23 mouse cellular contexts compared by ENCODE assay signal in genomic region chr4:150939991-150940651, GRCm38 (mm10). TPM values are rescaled to one million over a fixed set of nuclear protein-coding genes. Genes with fewer than 3 reads are reported as not detected.
DNase-seq lines count a peak whose midpoint lies in the region; ATAC-seq and TF ChIP-seq lines count a peak whose summit lies in the region.
"Had no signal": no experiment of that assay in that cellular context is flagged by ENCODE, and none has a peak within 500 bp of the region (broad histone marks: within the 10 kb centered on the region; RNA-seq: fewer than 3 reads in every experiment).

No protein-coding gene starts in this region.

- no peak overlapping the region for H3K4me3 ChIP-seq in heart, embryonic 15.5 days
- no peak overlapping the region for H3K4me3 ChIP-seq in myocyte
- H3K4me3 ChIP-seq in hindbrain, embryonic 12.5 days, result no peak overlapping the region
- H3K4me3 ChIP-seq: embryonic facial prominence, embryonic 13.5 days; forebrain, embryonic 10.5 days; intestine, embryonic 15.5 days; stomach, embryonic 15.5 days had no signal

- no peak for TF ChIP-seq POLR2A in myocyte (IDR thresholded peaks at IDR 0.05; ENCODE audit: insufficient read length, low read depth)

- no peaks in the 10 kb centered on the region for H3K36me3 ChIP-seq in heart, embryonic 15.5 days
- no peaks in the 10 kb centered on the region for H3K36me3 ChIP-seq in myocyte (ENCODE audit: control insufficient read depth, insufficient read depth)
- no peaks in the 10 kb centered on the region for H3K36me3 ChIP-seq in hindbrain, embryonic 12.5 days
- H3K36me3 ChIP-seq: embryonic facial prominence, embryonic 13.5 days; forebrain, embryonic 10.5 days; intestine, embryonic 15.5 days; stomach, embryonic 15.5 days had no signal

- peaks cover 9% of the 10 kb centered on the region for H3K4me1 ChIP-seq in heart, embryonic 15.5 days (replicated peaks)
- H3K4me1 ChIP-seq in hindbrain, embryonic 12.5 days, result no peaks in the 10 kb centered on the region
- H3K4me1 ChIP-seq: embryonic facial prominence, embryonic 13.5 days; forebrain, embryonic 10.5 days; intestine, embryonic 15.5 days; stomach, embryonic 15.5 days had no signal

- H3K27ac ChIP-seq in heart, embryonic 15.5 days, result no peak overlapping the region
- H3K27ac ChIP-seq in hindbrain, embryonic 12.5 days, result no peak overlapping the region
- H3K27ac ChIP-seq: embryonic facial prominence, embryonic 13.5 days; forebrain, embryonic 10.5 days; intestine, embryonic 15.5 days; liver, embryonic 14.5 days; stomach, embryonic 15.5 days had no signal

- H3K27me3 ChIP-seq in heart, embryonic 15.5 days, result no peaks in the 10 kb centered on the region
- H3K27me3 ChIP-seq in myocyte (ENCODE audit: control insufficient read depth, insufficient read depth, insufficient read length), result no peaks in the 10 kb centered on the region
- no peaks in the 10 kb centered on the region for H3K27me3 ChIP-seq in hindbrain, embryonic 12.5 days
- H3K27me3 ChIP-seq: embryonic facial prominence, embryonic 13.5 days; intestine, embryonic 15.5 days; Patski; stomach, embryonic 15.5 days had no signal

- H3ac ChIP-seq in myocyte (ENCODE audit: control insufficient read depth, insufficient read length), result no peak overlapping the region

- no peaks in the 10 kb centered on the region for H3K79me2 ChIP-seq in myocyte (ENCODE audit: control insufficient read depth, insufficient read depth)

- no peak overlapping the region for H3K4me2 ChIP-seq in heart, embryonic 15.5 days
- no peak overlapping the region for H3K4me2 ChIP-seq in myocyte (ENCODE audit: low read depth)
- H3K4me2 ChIP-seq in hindbrain, embryonic 12.5 days (replicated peaks), result no peak overlapping the region
- H3K4me2 ChIP-seq: embryonic facial prominence, embryonic 13.5 days; intestine, embryonic 15.5 days; stomach, embryonic 15.5 days had no signal

- 0 out of 2 replicates have a peak, but pooled peaks have one; percentile 31 for ATAC-seq in heart, embryonic 15.5 days (replicated peaks; ENCODE audit: insufficient number of reproducible peaks, insufficient read depth, low FRiP score, low read depth)
- ATAC-seq in hindbrain, embryonic 12.5 days (ENCODE audit: low FRiP score), result no peak
- ATAC-seq: intestine, embryonic 15.5 days; Patski had no signal

- no peak overlapping the region for H3K9ac ChIP-seq in heart, embryonic 15.5 days
- H3K9ac ChIP-seq in hindbrain, embryonic 12.5 days, result no peak overlapping the region
- H3K9ac ChIP-seq: embryonic facial prominence, embryonic 13.5 days; intestine, embryonic 15.5 days; liver, embryonic 14.5 days; stomach, embryonic 15.5 days had no signal

- DNase-seq in heart, adult 18-20 months, result no peak
- peak; percentile 85 for DNase-seq in R1 (ENCODE audit: low read depth, low spot score)
- DNase-seq in thymus, postnatal 4 days, result peak; percentile 56
- no peak for DNase-seq in testis, postnatal 14 days (ENCODE audit: low spot score)
- DNase-seq in layer of hippocampus, adult 8-10 months (ENCODE audit: low spot score in 2 of 2), result no peak
- DNase-seq: adrenal gland, postnatal 14 days; cerebellum, postnatal 36 days; heart, postnatal 4 days; kidney, postnatal 10 days; lung, postnatal 10 days; right cerebral cortex, postnatal 4 days had no signal

- 61% methylated on average over 13 of the region's 13 CpGs for WGBS in heart, embryonic 15.5 days
- WGBS in hindbrain, embryonic 12.5 days, result 62% methylated on average over 13 of the region's 13 CpGs

- H3K9me3 ChIP-seq in heart, embryonic 15.5 days (replicated peaks), result no peaks in the 10 kb centered on the region
- H3K9me3 ChIP-seq in hindbrain, embryonic 12.5 days (replicated peaks), result no peaks in the 10 kb centered on the region
- H3K9me3 ChIP-seq: embryonic facial prominence, embryonic 13.5 days; forebrain, embryonic 10.5 days; intestine, embryonic 15.5 days; stomach, embryonic 15.5 days had no signal

TF ChIP-seq in myocyte, 11 proteins besides CTCF, POLR2A, EP300 and RAD21:
- peak in 2 of 3 experiments; percentile 18 to 36 for TF ChIP-seq MYOD1 (IDR thresholded peaks at IDR 0.05; ENCODE audit: control insufficient read depth in 1 of 3, insufficient read length in 2 of 3, low read depth in 2 of 3)
- no peak for TF ChIP-seq CEBPB (IDR thresholded peaks at IDR 0.05; ENCODE audit: insufficient read depth, poor library complexity, severe bottlenecking)
- TF ChIP-seq USF1 (IDR thresholded peaks at IDR 0.05; ENCODE audit: low read depth), result no peak

RNA-seq across cellular contexts. Expression of gene Tnfrsf9, which starts 25.8 kb away (rescaled TPM):
- polyA plus RNA-seq in heart, embryonic 15.5 days (2015; fragmentation: Nextera tagmentation; extraction: Ambion mirVana), result 2.0 and 2.6 TPM in 2 replicates
- total RNA-seq in heart, adult 18-20 months (2021), result under 1 TPM; 0.12 to 0.46 TPM
- polyA plus RNA-seq in myocyte (2012; fragmentation: generic; extraction: Trizol), result 0.31 TPM
- polyA plus RNA-seq in hindbrain, embryonic 12.5 days (2016; fragmentation: Nextera tagmentation; extraction: Ambion mirVana), result 0.30 and 0.31 TPM in 2 replicates
- total RNA-seq in layer of hippocampus, adult 8-10 months (2022), result 1 to 10 TPM in 1 of 4 experiments, under 1 TPM in 3; 0.52 to 1.0 (median 0.85) TPM

RNA-seq across cellular contexts. Expression of gene Park7, which starts 25.9 kb away (rescaled TPM):
- polyA plus RNA-seq in heart, embryonic 15.5 days (2015; fragmentation: Nextera tagmentation; extraction: Ambion mirVana), result 287 and 319 TPM in 2 replicates
- 100 to 1,000 TPM; 270 to 278 TPM for total RNA-seq in heart, adult 18-20 months (2021)
- 312 TPM for polyA plus RNA-seq in myocyte (2012; fragmentation: generic; extraction: Trizol)
- 336 and 340 TPM in 2 replicates for polyA plus RNA-seq in hindbrain, embryonic 12.5 days (2016; fragmentation: Nextera tagmentation; extraction: Ambion mirVana)
- total RNA-seq in layer of hippocampus, adult 8-10 months (2022), result 100 to 1,000 TPM; 194 to 246 (median 216) TPM

RNA-seq across cellular contexts. Expression of gene Uts2, which starts 56.8 kb away (rescaled TPM):
- not detected in 2 replicates for polyA plus RNA-seq in heart, embryonic 15.5 days (2015; fragmentation: Nextera tagmentation; extraction: Ambion mirVana)
- not detected for total RNA-seq in heart, adult 18-20 months (2021)
- not detected for polyA plus RNA-seq in myocyte (2012; fragmentation: generic; extraction: Trizol)
- not detected in 2 replicates for polyA plus RNA-seq in hindbrain, embryonic 12.5 days (2016; fragmentation: Nextera tagmentation; extraction: Ambion mirVana)
- total RNA-seq in layer of hippocampus, adult 8-10 months (2022), result not detected
- total RNA-seq: adrenal gland, postnatal 14 days; heart, adult 8-10 months; heart, postnatal 4 days; layer of hippocampus, postnatal 10 days had no signal
- polyA plus RNA-seq: embryonic facial prominence, embryonic 13.5 days; forebrain, embryonic 10.5 days; intestine, embryonic 15.5 days; limb, embryonic 11.5 days; liver, embryonic 14.5 days; Patski; stomach, embryonic 15.5 days had no signal

Comparison
In these comparisons a context has a peak if more than half of its experiments do, and no peak if none do; other contexts are left out.
1. DNase-seq: peak in R1 (single experiment) and thymus, postnatal 4 days (single experiment); none in heart, adult 18-20 months (0 of 2), testis, postnatal 14 days (single experiment) and layer of hippocampus, adult 8-10 months (0 of 2).